Mouse (Mus musculus) MEL (cell line): ENCODE measurements at regions not wholly inside any gene's neighbourhood (a gene's known extent, or its start where the extent isn't known, plus 50 kb on each side); places are given as distances from the start of the nearest gene placed in this dataset.

Experiments used
- DNase-seq: peaks from one replicate; pipeline ENCODE4 v3.0.0; 2011; ENCODE audit warnings: low read depth, low spot score
- H3K27ac ChIP-seq: 2 replicates; pipeline ENCODE4 v1.5.1; 2012; ENCODE audit warnings: low read depth, mild to moderate bottlenecking, control low read depth, low read length, moderate library complexity; ENCODE audit not compliant: control insufficient read depth
- H3K27me3 ChIP-seq, 2 experiments: fragments of 150-350 bp in 1 of 2; sonication (generic) in 1 of 2; 2 replicates each; pipeline ENCODE4 v1.6.1; 2012; ENCODE audit warnings: low read length in 2 of 2, mild to moderate bottlenecking in 2 of 2, improper control_type of control experiment in 1 of 2, moderate library complexity in 1 of 2; ENCODE audit not compliant: insufficient read depth in 2 of 2, control insufficient read depth in 1 of 2
- H3K36me3 ChIP-seq, 2 experiments: 2 replicates each; pipeline ENCODE4 v1.6.1; 2012 to 2014; ENCODE audit warnings: low read length in 2 of 2, improper control_type of control experiment in 1 of 2, inconsistent platforms in 1 of 2, mild to moderate bottlenecking in 1 of 2; ENCODE audit not compliant: insufficient read depth in 2 of 2, control insufficient read depth in 1 of 2
- H3K4me1 ChIP-seq, 2 experiments: fragments of 150-350 bp in 1 of 2; sonication (generic) in 1 of 2; 2 replicates each; pipeline ENCODE4 v1.6.1; 2012; ENCODE audit warnings: low read length in 2 of 2, improper control_type of control experiment in 1 of 2, mild to moderate bottlenecking in 1 of 2; ENCODE audit not compliant: insufficient read depth in 2 of 2, control insufficient read depth in 1 of 2
- H3K4me3 ChIP-seq, 2 experiments: fragments of 150-350 bp in 1 of 2; sonication (generic) in 1 of 2; 2 replicates each; pipeline ENCODE4 v1.5.1; 2012; ENCODE audit warnings: low read depth in 2 of 2, low read length in 2 of 2, mild to moderate bottlenecking in 2 of 2, moderate library complexity in 2 of 2, control low read depth in 1 of 2, improper control_type of control experiment in 1 of 2; ENCODE audit not compliant: control insufficient read depth in 1 of 2, insufficient read depth in 1 of 2
- H3K79me2 ChIP-seq: 2 replicates; pipeline ENCODE4 v1.6.1; 2012; ENCODE audit warnings: mild to moderate bottlenecking, low read length, moderate library complexity; ENCODE audit not compliant: control insufficient read depth, poor library complexity, insufficient read depth
- H3K9ac ChIP-seq: 2 replicates; pipeline ENCODE4 v1.6.1; 2012; ENCODE audit warnings: low read depth, mild to moderate bottlenecking, control low read depth, low read length, moderate library complexity; ENCODE audit not compliant: control insufficient read depth, poor library complexity, severe bottlenecking
- H3K9me3 ChIP-seq: fragments of 150-350 bp; sonication (generic); replicated peaks from 2 replicates; pipeline ENCODE4 v1.6.1; 2012; ENCODE audit warnings: mild to moderate bottlenecking, low read length, improper control_type of control experiment, moderate library complexity; ENCODE audit not compliant: insufficient read depth
- BHLHE40 ChIP-seq: IDR thresholded peaks from 2 replicates; pipeline ENCODE4 v1.6.1; 2012; ENCODE audit warnings: low read depth, mild to moderate bottlenecking, inconsistent platforms, low read length, improper control_type of control experiment, borderline replicate concordance
- E2F4 ChIP-seq: IDR thresholded peaks from 2 replicates; pipeline ENCODE4 v1.6.1; 2011; ENCODE audit warnings: low read depth, low read length, improper control_type of control experiment, borderline replicate concordance
- EP300 ChIP-seq, 2 experiments: IDR thresholded peaks; 2 replicates each; pipeline ENCODE4 v1.6.1; 2011; ENCODE audit warnings: improper control_type of control experiment in 2 of 2, low read length in 2 of 2, low read depth in 1 of 2, mild to moderate bottlenecking in 1 of 2
- ETS1 ChIP-seq: IDR thresholded peaks from 2 replicates; pipeline ENCODE4 v1.6.1; 2012; ENCODE audit warnings: low read depth, mild to moderate bottlenecking, inconsistent platforms, low read length, improper control_type of control experiment, moderate library complexity
- HCFC1 ChIP-seq: IDR thresholded peaks from 2 replicates; pipeline ENCODE4 v1.6.1; 2012; ENCODE audit warnings: low read depth, mild to moderate bottlenecking, inconsistent platforms, low read length, improper control_type of control experiment, moderate library complexity
- MAX ChIP-seq: IDR thresholded peaks from 2 replicates; pipeline ENCODE4 v1.6.1; 2011; ENCODE audit warnings: low read length, improper control_type of control experiment
- MAZ ChIP-seq: IDR thresholded peaks from 2 replicates; pipeline ENCODE4 v1.6.1; 2012; ENCODE audit warnings: low read depth, mild to moderate bottlenecking, inconsistent platforms, low read length, improper control_type of control experiment
- MXI1 ChIP-seq: IDR thresholded peaks from 2 replicates; pipeline ENCODE4 v1.6.1; 2011; ENCODE audit warnings: mild to moderate bottlenecking, low read depth, low read length, improper control_type of control experiment
- MYB ChIP-seq: IDR thresholded peaks from 2 replicates; pipeline ENCODE4 v1.6.1; 2011; ENCODE audit warnings: mild to moderate bottlenecking, low read depth, low read length, improper control_type of control experiment
- MYC ChIP-seq: IDR thresholded peaks from 2 replicates; pipeline ENCODE4 v1.6.1; 2011; ENCODE audit warnings: low read depth, mild to moderate bottlenecking, low read length, improper control_type of control experiment, moderate library complexity
- NELFE ChIP-seq: IDR thresholded peaks from 2 replicates; pipeline ENCODE4 v1.6.1; 2011; ENCODE audit warnings: low read depth, low read length, improper control_type of control experiment
- POLR2A ChIP-seq, 2 experiments: IDR thresholded peaks; 2 replicates each; pipeline ENCODE4 v1.6.1; 2011 to 2012; ENCODE audit warnings: low read length in 2 of 2, mild to moderate bottlenecking in 2 of 2, control low read depth in 1 of 2, improper control_type of control experiment in 1 of 2, low read depth in 1 of 2, moderate library complexity in 1 of 2; ENCODE audit not compliant: control insufficient read depth in 1 of 2, insufficient read depth in 1 of 2, poor library complexity in 1 of 2
- POLR2AphosphoS2 ChIP-seq: IDR thresholded peaks from 2 replicates; pipeline ENCODE4 v1.6.1; 2011; ENCODE audit warnings: low read length, improper control_type of control experiment
- SIN3A ChIP-seq: IDR thresholded peaks from 2 replicates; pipeline ENCODE4 v1.6.1; 2012; ENCODE audit warnings: low read length, improper control_type of control experiment, inconsistent platforms
- SMC3 ChIP-seq: IDR thresholded peaks from 2 replicates; pipeline ENCODE4 v1.6.1; 2011; ENCODE audit warnings: low read depth, low read length, improper control_type of control experiment
- TAL1 ChIP-seq: IDR thresholded peaks from 2 replicates; pipeline ENCODE4 v1.6.1; 2012; ENCODE audit warnings: mild to moderate bottlenecking, inconsistent platforms, low read length, moderate library complexity, mixed read lengths
- TCF12 ChIP-seq: IDR thresholded peaks from 2 replicates; pipeline ENCODE4 v1.6.1; 2014; ENCODE audit warnings: low read depth, mild to moderate bottlenecking, inconsistent platforms, low read length, improper control_type of control experiment, moderate library complexity
- UBTF ChIP-seq: IDR thresholded peaks from 2 replicates; pipeline ENCODE4 v1.6.1; 2012; ENCODE audit warnings: low read depth, mild to moderate bottlenecking, inconsistent platforms, low read length, improper control_type of control experiment, moderate library complexity, borderline replicate concordance; ENCODE audit not compliant: insufficient read depth
- USF2 ChIP-seq, 2 experiments: IDR thresholded peaks; 2 replicates each; pipeline ENCODE4 v1.6.1; 2011 to 2012; ENCODE audit warnings: improper control_type of control experiment in 2 of 2, low read length in 2 of 2, borderline replicate concordance in 1 of 2, inconsistent platforms in 1 of 2, low read depth in 1 of 2, mild to moderate bottlenecking in 1 of 2; ENCODE audit not compliant: insufficient read depth in 1 of 2
- ZC3H11A ChIP-seq: IDR thresholded peaks from 2 replicates; pipeline ENCODE4 v1.6.1; 2012; ENCODE audit warnings: low read depth, mild to moderate bottlenecking, inconsistent platforms, low read length, improper control_type of control experiment
- ZMIZ1 ChIP-seq: IDR thresholded peaks from 2 replicates; pipeline ENCODE4 v1.6.1; 2012; ENCODE audit warnings: low read depth, mild to moderate bottlenecking, inconsistent platforms, low read length, improper control_type of control experiment, moderate library complexity

GRCm38 (mm10) chr1:186907409-186908170, 59.6 kb upstream of the D1Pas1 start:
- Histone ChIP-seq H3K4me1 (no peaks in the 10 kb centered on the region), H3K27me3 (no peaks in the 10 kb centered on the region)

GRCm38 (mm10) chr1:186905942-186906341, 61.3 kb upstream of the D1Pas1 start:
- no peaks in the 10 kb centered on the region for H3K36me3 ChIP-seq
- no peak overlapping the region for H3K4me3 ChIP-seq
- TF ChIP-seq HCFC1, result no peak
- no peak for TF ChIP-seq MAZ
- TF ChIP-seq NELFE, result no peak
- no peak for TF ChIP-seq ZC3H11A
- TF ChIP-seq MYB, result no peak
- TF ChIP-seq BHLHE40, result no peak
- no peak for TF ChIP-seq MYC
- no peak for TF ChIP-seq EP300 (IDR thresholded peaks at IDR 0.05; ENCODE audit: low read depth in 1 of 2, low read length in 2 of 2)
- TF ChIP-seq SMC3, result no peak
- no peak for TF ChIP-seq ZMIZ1
- no peak for TF ChIP-seq TCF12
- TF ChIP-seq MAX, result no peak
- no peaks in the 10 kb centered on the region for H3K79me2 ChIP-seq
- H3K9me3 ChIP-seq, result no peaks in the 10 kb centered on the region
- no peak for DNase-seq
- no peak overlapping the region for H3K27ac ChIP-seq
- no peaks in the 10 kb centered on the region for H3K27me3 ChIP-seq
- no peak overlapping the region for H3K9ac ChIP-seq
- H3K4me1 ChIP-seq, result no peaks in the 10 kb centered on the region

More at GRCm38 (mm10) chr1:186907409-186908170, 59.6 kb upstream of the D1Pas1 start:
- Histone ChIP-seq H3K36me3 (no peaks in the 10 kb centered on the region), H3K4me3 (no peak overlapping the region), H3K9ac (no peak overlapping the region), H3K27ac (no peak overlapping the region), H3K79me2 (no peaks in the 10 kb centered on the region), H3K9me3 (no peaks in the 10 kb centered on the region)
- DNase-seq, result no peak
- TF ChIP-seq SMC3, result no peak
- no peak for TF ChIP-seq SIN3A
- TF ChIP-seq E2F4, result no peak
- no peak for TF ChIP-seq USF2 (IDR thresholded peaks at IDR 0.05; ENCODE audit: borderline replicate concordance in 1 of 2, insufficient read depth in 1 of 2, low read depth in 1 of 2, low read length in 2 of 2)
- TF ChIP-seq TAL1, result no peak
- TF ChIP-seq MAZ, result no peak
- no peak for TF ChIP-seq POLR2A (IDR thresholded peaks at IDR 0.05; ENCODE audit: control insufficient read depth in 1 of 2, insufficient read depth in 1 of 2, low read depth in 1 of 2, low read length in 2 of 2, poor library complexity in 1 of 2)
- no peak for TF ChIP-seq MXI1
- no peak for TF ChIP-seq POLR2AphosphoS2
- TF ChIP-seq UBTF, result no peak
- no peak for TF ChIP-seq ETS1
